Mouse (Mus musculus) forebrain, embryonic 10.5 days (tissue): Measurements from ENCODE around the gene Ddr1. TPM values are rescaled to one million over a fixed set of nuclear protein-coding genes. Genes with fewer than 3 reads are reported as not detected.

Source experiments
- DNase-seq: peaks from one replicate; pipeline ENCODE4 v3.0.0-alpha.2; 2017; ENCODE audit warnings: low spot score; ENCODE audit errors: extremely low spot score
- H3K27ac ChIP-seq: fragments of 300-500 bp; sonication (generic); 2 replicates; pipeline ENCODE4 v1.5.1; 2016; ENCODE audit warnings: mild to moderate bottlenecking
- H3K27me3 ChIP-seq: fragments of 300-500 bp; sonication (generic); 2 replicates; pipeline ENCODE4 v1.6.1; 2016; ENCODE audit warnings: mild to moderate bottlenecking; ENCODE audit not compliant: poor library complexity, severe bottlenecking
- H3K36me3 ChIP-seq: fragments of 300-500 bp; sonication (generic); replicated peaks from 2 replicates; pipeline ENCODE4 v1.6.1; 2016; ENCODE audit warnings: mild to moderate bottlenecking, moderate library complexity
- H3K4me1 ChIP-seq: fragments of 300-500 bp; sonication (generic); 2 replicates; pipeline ENCODE4 v1.6.1; 2016
- H3K4me3 ChIP-seq: fragments of 300-500 bp; sonication (generic); 2 replicates; pipeline ENCODE4 v1.5.1; 2016; ENCODE audit warnings: mild to moderate bottlenecking, moderate library complexity
- H3K9me3 ChIP-seq: fragments of 300-500 bp; sonication (generic); 2 replicates; pipeline ENCODE4 v1.6.1; 2016; ENCODE audit warnings: mild to moderate bottlenecking, moderate library complexity
- WGBS: fragments of 180-500 bp; shearing (Covaris S2); methylation state at CpG from one replicate; pipeline ENCODE4 v1.1.7; 2016; 5-methylcytosine and 5-hydroxymethylcytosine counted together
- polyA plus RNA-seq: library from polyadenylated mRNA; unstranded; fragments of >200 nt; fragmentation: Nextera tagmentation; extraction: Ambion mirVana; gene quantifications from 2 replicates; pipeline ENCODE4 v1.2.1, GENCODE M21; 2016

The Ddr1 gene
- polyA plus RNA-seq: 105 and 112 TPM in 2 replicates

- Histone ChIP-seq H3K9me3 (no peaks in the 10 kb centered on the region), H3K4me1 (peaks cover 72% of the 10 kb centered on the region), H3K27me3 (peaks cover 37% of the 10 kb centered on the region), H3K4me3 (peak within 1 kb of the TSS; percentile 64), H3K36me3 (peaks cover 2% of the 10 kb centered on the region), H3K27ac (peak within 1 kb of the TSS; percentile 99)
- WGBS: 3% methylated on average over 19 of the region's 19 CpGs
- peak; percentile 83 for DNase-seq
These were observed at the start of gene Ddr1 for GRCm38 (mm10) chr17:35704621-35705464. TSS of gene Ddr1 (minus strand) at chr17:35704621.

DNA sequence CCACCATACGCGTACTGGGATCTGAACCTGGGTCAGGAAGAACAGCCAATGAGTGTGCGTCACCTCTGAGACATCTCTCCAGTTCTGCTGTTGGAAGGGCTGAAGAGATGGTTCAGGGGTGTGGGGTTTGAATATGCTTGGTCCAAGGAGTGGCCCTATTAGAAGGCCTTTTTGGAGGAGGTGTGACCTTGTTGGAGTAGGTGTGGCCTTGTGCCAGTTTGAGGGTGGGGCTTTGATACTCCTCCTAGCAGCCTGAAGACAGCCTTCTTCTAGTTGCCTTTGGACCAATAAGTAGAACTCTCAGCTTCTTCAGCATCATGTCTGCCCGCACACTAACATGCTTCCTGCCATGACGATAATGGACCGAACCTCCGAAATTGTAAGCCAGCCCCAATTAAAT lies 49.2 kb upstream of the Ddr1 start:
- H3K27ac ChIP-seq: no peak overlapping the region
- H3K36me3 ChIP-seq: no peaks in the 10 kb centered on the region
- H3K27me3 ChIP-seq: no peaks in the 10 kb centered on the region
- 97% methylated on average over 7 of the region's 7 CpGs for WGBS
- H3K4me1 ChIP-seq: no peaks in the 10 kb centered on the region
- no peaks in the 10 kb centered on the region for H3K9me3 ChIP-seq
- no peak for DNase-seq
- H3K4me3 ChIP-seq: no peak overlapping the region

- no peak overlapping the region for H3K27ac ChIP-seq
- H3K9me3 ChIP-seq: no peaks in the 10 kb centered on the region
- no peak for DNase-seq
- no peaks in the 10 kb centered on the region for H3K36me3 ChIP-seq
- no peaks in the 10 kb centered on the region for H3K27me3 ChIP-seq
- WGBS: 71% methylated on average over 7 of the region's 7 CpGs
- H3K4me1 ChIP-seq: no peaks in the 10 kb centered on the region
- no peak overlapping the region for H3K4me3 ChIP-seq
These were observed 47.9 kb upstream of the Ddr1 start for GRCm38 (mm10) chr17:35752221-35752811.

DNA sequence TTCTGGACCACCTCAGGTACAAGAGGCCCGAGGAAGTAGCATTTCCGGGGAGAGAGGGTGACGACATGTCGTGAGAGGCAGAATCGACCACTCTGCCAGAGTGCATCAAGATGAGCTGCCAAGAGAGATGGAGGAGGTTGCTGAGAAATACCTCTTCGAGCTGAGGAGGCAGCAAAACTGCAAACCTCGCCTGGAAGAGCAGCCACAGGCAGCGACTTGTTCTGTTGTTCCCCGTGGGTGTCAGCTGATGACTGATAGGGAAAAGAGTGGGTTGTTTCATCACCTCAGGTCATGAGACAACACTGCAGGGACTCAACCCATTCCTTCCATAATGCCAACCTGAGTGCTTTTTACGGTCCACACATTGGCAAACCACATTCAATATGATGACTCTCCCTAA lies 45.3 kb upstream of the Ddr1 start:
- 89% methylated on average over 10 of the region's 10 CpGs for WGBS
- no peaks in the 10 kb centered on the region for H3K4me1 ChIP-seq
- no peak for DNase-seq

GRCm38 (mm10) chr17:35744361-35744760 lies 39.9 kb upstream of the Ddr1 start:
- Histone ChIP-seq H3K36me3 (no peaks in the 10 kb centered on the region), H3K27ac (no peak overlapping the region), H3K27me3 (peaks cover 2% of the 10 kb centered on the region), H3K9me3 (no peaks in the 10 kb centered on the region), H3K4me3 (no peak overlapping the region), H3K4me1 (no peaks in the 10 kb centered on the region)
- 89% methylated on average over 2 of the region's 2 CpGs for WGBS
- no peak for DNase-seq

More for the DNA sequence above, 45.3 kb upstream of the Ddr1 start:
- H3K27ac ChIP-seq: no peak overlapping the region
- H3K9me3 ChIP-seq: no peaks in the 10 kb centered on the region
- H3K27me3 ChIP-seq: no peaks in the 10 kb centered on the region
- H3K36me3 ChIP-seq: no peaks in the 10 kb centered on the region
- H3K4me3 ChIP-seq: no peak overlapping the region

DNA sequence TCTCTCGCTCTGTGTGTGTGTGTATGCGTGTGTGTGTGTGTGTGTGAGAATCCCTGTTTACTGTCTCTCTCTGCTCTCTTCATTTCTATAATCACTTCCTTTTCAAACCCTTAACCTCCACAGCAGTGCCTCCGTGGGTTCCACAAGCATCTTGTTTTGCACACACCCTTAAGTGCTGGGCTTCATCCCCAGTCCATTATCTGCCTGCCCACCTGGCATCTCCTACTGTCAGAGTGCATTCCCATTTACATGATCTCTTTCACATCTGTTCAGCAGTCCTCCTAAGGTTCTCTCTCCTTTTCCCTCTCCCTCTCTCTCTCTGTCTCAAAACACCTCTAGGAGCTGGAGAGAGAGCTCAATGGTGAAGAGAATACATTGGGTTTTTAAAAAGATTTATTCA lies 38.5 kb upstream of the Ddr1 start:
- no peaks in the 10 kb centered on the region for H3K9me3 ChIP-seq
- H3K36me3 ChIP-seq: no peaks in the 10 kb centered on the region
- H3K27ac ChIP-seq: 0 out of 2 replicates have a peak overlapping the region, but pooled peaks have one; percentile 40
- H3K4me1 ChIP-seq: peaks cover 1% of the 10 kb centered on the region; the same call in 1 of the 2 replicates
- no peak overlapping the region for H3K4me3 ChIP-seq
- H3K27me3 ChIP-seq: peaks cover 13% of the 10 kb centered on the region
- no peak for DNase-seq
- 85% methylated on average over 3 of the region's 3 CpGs for WGBS

- Histone ChIP-seq H3K27ac (0 out of 2 replicates have a peak overlapping the region, but pooled peaks have one; percentile 16), H3K27me3 (peaks cover 22% of the 10 kb centered on the region), H3K36me3 (no peaks in the 10 kb centered on the region), H3K9me3 (no peaks in the 10 kb centered on the region), H3K4me1 (peaks cover 10% of the 10 kb centered on the region), H3K4me3 (no peak overlapping the region)
- 82% methylated on average over 9 of the region's 9 CpGs for WGBS
- no peak for DNase-seq
These were observed 37.3 kb upstream of the Ddr1 start for GRCm38 (mm10) chr17:35741589-35742226.

GRCm38 (mm10) chr17:35740276-35740880 lies 36.0 kb upstream of the Ddr1 start:
- no peaks in the 10 kb centered on the region for H3K9me3 ChIP-seq
- no peak for DNase-seq
- H3K27ac ChIP-seq: no peak overlapping the region
- no peak overlapping the region for H3K4me3 ChIP-seq
- H3K27me3 ChIP-seq: peaks cover 24% of the 10 kb centered on the region
- H3K36me3 ChIP-seq: no peaks in the 10 kb centered on the region
- H3K4me1 ChIP-seq: peaks cover 18% of the 10 kb centered on the region
- 79% methylated on average over 5 of the region's 5 CpGs for WGBS

DNA sequence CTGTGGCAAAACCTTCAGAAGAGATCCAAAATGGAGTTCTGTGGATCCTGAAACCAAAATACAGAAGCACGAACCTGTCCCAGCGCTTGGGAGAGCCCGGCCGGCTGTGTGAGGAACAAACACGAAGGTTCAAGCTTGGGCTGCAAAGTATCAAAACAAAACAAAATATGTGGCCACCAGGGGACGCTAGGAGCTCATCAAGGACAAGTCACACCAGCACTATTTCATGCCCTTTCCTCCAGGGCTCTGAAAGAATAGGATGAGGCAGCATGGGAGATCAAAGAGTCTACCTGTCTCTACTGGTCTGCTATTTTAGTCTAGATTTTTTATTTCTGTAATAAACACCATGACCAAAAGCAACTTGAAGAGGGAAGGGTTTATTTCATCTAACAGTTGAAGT lies 35.3 kb upstream of the Ddr1 start:
- DNase-seq: peak; percentile 58
- no peaks in the 10 kb centered on the region for H3K36me3 ChIP-seq
- WGBS: 16% methylated on average over 6 of the region's 6 CpGs
- peaks cover 24% of the 10 kb centered on the region for H3K27me3 ChIP-seq
- H3K9me3 ChIP-seq: no peaks in the 10 kb centered on the region
- H3K4me1 ChIP-seq: peaks cover 18% of the 10 kb centered on the region
- no peak overlapping the region for H3K4me3 ChIP-seq
- no peak overlapping the region for H3K27ac ChIP-seq

- WGBS: 9% methylated on average over 12 of the region's 12 CpGs
- Histone ChIP-seq H3K9me3 (no peaks in the 10 kb centered on the region), H3K4me1 (peaks cover 18% of the 10 kb centered on the region), H3K27me3 (peaks cover 24% of the 10 kb centered on the region), H3K36me3 (no peaks in the 10 kb centered on the region), H3K27ac (peak overlapping the region; percentile 66; the same call in 1 of the 2 replicates), H3K4me3 (peak overlapping the region; percentile 20; the same call in 1 of the 2 replicates)
- peak; percentile 80 for DNase-seq
These were observed 33.3 kb upstream of the Ddr1 start for GRCm38 (mm10) chr17:35737743-35738142.

- Histone ChIP-seq H3K36me3 (no peaks in the 10 kb centered on the region), H3K9me3 (no peaks in the 10 kb centered on the region), H3K27ac (no peak overlapping the region; the same call in 1 of the 2 replicates), H3K27me3 (peaks cover 24% of the 10 kb centered on the region), H3K4me3 (no peak overlapping the region), H3K4me1 (peaks cover 18% of the 10 kb centered on the region)
- DNase-seq: peak; percentile 76
- WGBS: 38% methylated on average over 12 of the region's 12 CpGs
These were observed 32.0 kb upstream of the Ddr1 start for GRCm38 (mm10) chr17:35736280-35736960.

- no peak for DNase-seq
- Histone ChIP-seq H3K27me3 (peaks cover 23% of the 10 kb centered on the region), H3K4me1 (peaks cover 18% of the 10 kb centered on the region), H3K36me3 (no peaks in the 10 kb centered on the region), H3K27ac (no peak overlapping the region), H3K9me3 (no peaks in the 10 kb centered on the region), H3K4me3 (no peak overlapping the region)
- WGBS: 84% methylated on average over 2 of the region's 2 CpGs
These were observed 30.1 kb upstream of the Ddr1 start for GRCm38 (mm10) chr17:35734478-35734877.
